Mouse (Mus musculus): Measurements from ENCODE around the gene Pla2g15.

The Pla2g15 gene

GRCm38 (mm10) chr8:106149801-106150652 lies at the start of gene Pla2g15:
TSS of gene Pla2g15 (plus strand) at chr8:106150399.
- H3K27me3 ChIP-seq (ENCODE audit: control insufficient read depth, insufficient read depth, low read length, poor library complexity, severe bottlenecking) = no peaks in the 10 kb centered on the region
- DNase-seq (ENCODE audit: low read depth, low spot score) = peak; percentile 95
- peaks cover 2% of the 10 kb centered on the region; the same call in 1 of the 2 replicates for H3K36me3 ChIP-seq (ENCODE audit: control insufficient read depth, insufficient read depth, low read length, poor library complexity, severe bottlenecking)

GRCm38 (mm10) chr8:106102321-106102720 lies 47.9 kb upstream of the Pla2g15 start:
- H3K36me3 ChIP-seq (ENCODE audit: control insufficient read depth, insufficient read depth, low read length, poor library complexity, severe bottlenecking) = peaks cover 8% of the 10 kb centered on the region; the same call in 1 of the 2 replicates
- DNase-seq (ENCODE audit: low read depth, low spot score) = no peak

GRCm38 (mm10) chr8:106103888-106104287 lies 46.3 kb upstream of the Pla2g15 start:
- Histone ChIP-seq H3K36me3 (ENCODE audit: control insufficient read depth, insufficient read depth, low read length, poor library complexity, severe bottlenecking) (peaks cover 10% of the 10 kb centered on the region; the same call in 1 of the 2 replicates), H3K27me3 (ENCODE audit: control insufficient read depth, insufficient read depth, low read length, poor library complexity, severe bottlenecking) (no peaks in the 10 kb centered on the region)
- DNase-seq (ENCODE audit: low read depth, low spot score) = no peak

More at GRCm38 (mm10) chr8:106102321-106102720, 47.9 kb upstream of the Pla2g15 start:
- H3K27me3 ChIP-seq (ENCODE audit: control insufficient read depth, insufficient read depth, low read length, poor library complexity, severe bottlenecking) = no peaks in the 10 kb centered on the region

- no peaks in the 10 kb centered on the region for H3K27me3 ChIP-seq (ENCODE audit: control insufficient read depth, insufficient read depth, low read length, poor library complexity, severe bottlenecking)
- peaks cover 16% of the 10 kb centered on the region for H3K36me3 ChIP-seq (ENCODE audit: control insufficient read depth, insufficient read depth, low read length, poor library complexity, severe bottlenecking)
- DNase-seq (ENCODE audit: low read depth, low spot score) = no peak
Observed at GRCm38 (mm10) chr8:106106193-106106592, 44.0 kb upstream of the Pla2g15 start.

GRCm38 (mm10) chr8:106108080-106108479 lies 42.1 kb upstream of the Pla2g15 start:
- Histone ChIP-seq H3K36me3 (ENCODE audit: control insufficient read depth, insufficient read depth, low read length, poor library complexity, severe bottlenecking) (peaks cover 17% of the 10 kb centered on the region), H3K27me3 (ENCODE audit: control insufficient read depth, insufficient read depth, low read length, poor library complexity, severe bottlenecking) (no peaks in the 10 kb centered on the region)
- DNase-seq (ENCODE audit: low read depth, low spot score) = no peak

- DNase-seq (ENCODE audit: low read depth, low spot score) = no peak
- H3K36me3 ChIP-seq (ENCODE audit: control insufficient read depth, insufficient read depth, low read length, poor library complexity, severe bottlenecking) = peaks cover 17% of the 10 kb centered on the region
- no peaks in the 10 kb centered on the region for H3K27me3 ChIP-seq (ENCODE audit: control insufficient read depth, insufficient read depth, low read length, poor library complexity, severe bottlenecking)
Observed at GRCm38 (mm10) chr8:106108729-106109128, 41.5 kb upstream of the Pla2g15 start.

GRCm38 (mm10) chr8:106112041-106112440 lies 38.2 kb upstream of the Pla2g15 start:
- Histone ChIP-seq H3K36me3 (ENCODE audit: control insufficient read depth, insufficient read depth, low read length, poor library complexity, severe bottlenecking) (peaks cover 19% of the 10 kb centered on the region), H3K27me3 (ENCODE audit: control insufficient read depth, insufficient read depth, low read length, poor library complexity, severe bottlenecking) (no peaks in the 10 kb centered on the region)
- DNase-seq (ENCODE audit: low read depth, low spot score) = no peak

- H3K27me3 ChIP-seq (ENCODE audit: control insufficient read depth, insufficient read depth, low read length, poor library complexity, severe bottlenecking) = no peaks in the 10 kb centered on the region
- no peak for DNase-seq (ENCODE audit: low read depth, low spot score)
Observed at GRCm38 (mm10) chr8:106112514-106112913, 37.7 kb upstream of the Pla2g15 start.

GRCm38 (mm10) chr8:106115897-106116296 lies 34.3 kb upstream of the Pla2g15 start:
- DNase-seq (ENCODE audit: low read depth, low spot score) = peak; percentile 74
- H3K36me3 ChIP-seq (ENCODE audit: control insufficient read depth, insufficient read depth, low read length, poor library complexity, severe bottlenecking) = peaks cover 13% of the 10 kb centered on the region
- no peaks in the 10 kb centered on the region for H3K27me3 ChIP-seq (ENCODE audit: control insufficient read depth, insufficient read depth, low read length, poor library complexity, severe bottlenecking)

More at GRCm38 (mm10) chr8:106112514-106112913, 37.7 kb upstream of the Pla2g15 start:
- H3K36me3 ChIP-seq (ENCODE audit: control insufficient read depth, insufficient read depth, low read length, poor library complexity, severe bottlenecking) = peaks cover 19% of the 10 kb centered on the region

- DNase-seq (ENCODE audit: low read depth, low spot score) = no peak
- peaks cover 10% of the 10 kb centered on the region for H3K36me3 ChIP-seq (ENCODE audit: control insufficient read depth, insufficient read depth, low read length, poor library complexity, severe bottlenecking)
- no peaks in the 10 kb centered on the region for H3K27me3 ChIP-seq (ENCODE audit: control insufficient read depth, insufficient read depth, low read length, poor library complexity, severe bottlenecking)
Observed at GRCm38 (mm10) chr8:106123443-106123842, 26.8 kb upstream of the Pla2g15 start.

- H3K27me3 ChIP-seq (ENCODE audit: control insufficient read depth, insufficient read depth, low read length, poor library complexity, severe bottlenecking) = no peaks in the 10 kb centered on the region
- no peak for DNase-seq (ENCODE audit: low read depth, low spot score)
- H3K36me3 ChIP-seq (ENCODE audit: control insufficient read depth, insufficient read depth, low read length, poor library complexity, severe bottlenecking) = peaks cover 24% of the 10 kb centered on the region
Observed at GRCm38 (mm10) chr8:106126055-106126454, 24.1 kb upstream of the Pla2g15 start.

GRCm38 (mm10) chr8:106127054-106127453 lies 23.1 kb upstream of the Pla2g15 start:
- DNase-seq (ENCODE audit: low read depth, low spot score) = no peak
- Histone ChIP-seq H3K36me3 (ENCODE audit: control insufficient read depth, insufficient read depth, low read length, poor library complexity, severe bottlenecking) (peaks cover 25% of the 10 kb centered on the region), H3K27me3 (ENCODE audit: control insufficient read depth, insufficient read depth, low read length, poor library complexity, severe bottlenecking) (no peaks in the 10 kb centered on the region)

GRCm38 (mm10) chr8:106127882-106128410 lies 22.3 kb upstream of the Pla2g15 start:
- DNase-seq (ENCODE audit: low read depth, low spot score) = no peak
- Histone ChIP-seq H3K36me3 (ENCODE audit: control insufficient read depth, insufficient read depth, low read length, poor library complexity, severe bottlenecking) (peaks cover 27% of the 10 kb centered on the region), H3K27me3 (ENCODE audit: control insufficient read depth, insufficient read depth, low read length, poor library complexity, severe bottlenecking) (no peaks in the 10 kb centered on the region)

GRCm38 (mm10) chr8:106129232-106129930 lies 20.8 kb upstream of the Pla2g15 start:
- peaks cover 25% of the 10 kb centered on the region for H3K36me3 ChIP-seq (ENCODE audit: control insufficient read depth, insufficient read depth, low read length, poor library complexity, severe bottlenecking)
- no peak for DNase-seq (ENCODE audit: low read depth, low spot score)
- no peaks in the 10 kb centered on the region for H3K27me3 ChIP-seq (ENCODE audit: control insufficient read depth, insufficient read depth, low read length, poor library complexity, severe bottlenecking)

GRCm38 (mm10) chr8:106129997-106130396 lies 20.2 kb upstream of the Pla2g15 start:
- no peak for DNase-seq (ENCODE audit: low read depth, low spot score)
- H3K36me3 ChIP-seq (ENCODE audit: control insufficient read depth, insufficient read depth, low read length, poor library complexity, severe bottlenecking) = peaks cover 25% of the 10 kb centered on the region
- no peaks in the 10 kb centered on the region for H3K27me3 ChIP-seq (ENCODE audit: control insufficient read depth, insufficient read depth, low read length, poor library complexity, severe bottlenecking)
